Mouse (Mus musculus) cortical plate, adult 2 months (tissue): ENCODE data around the gene Tcf12.

ENCODE experiments used
- CTCF ChIP-seq: fragments of 200-500 bp; IDR thresholded peaks from 2 replicates; pipeline ENCODE4 v1.5.1; 2011; ENCODE audit warnings: mild to moderate bottlenecking, control low read depth, low read length; ENCODE audit not compliant: insufficient read depth; ENCODE audit errors: extremely low read depth
- POLR2A ChIP-seq: fragments of 200-500 bp; IDR thresholded peaks from 2 replicates; pipeline ENCODE4 v1.6.1; 2011; ENCODE audit warnings: mild to moderate bottlenecking, low read length, control low read depth; ENCODE audit not compliant: insufficient read depth; ENCODE audit errors: extremely low read depth

DNA sequence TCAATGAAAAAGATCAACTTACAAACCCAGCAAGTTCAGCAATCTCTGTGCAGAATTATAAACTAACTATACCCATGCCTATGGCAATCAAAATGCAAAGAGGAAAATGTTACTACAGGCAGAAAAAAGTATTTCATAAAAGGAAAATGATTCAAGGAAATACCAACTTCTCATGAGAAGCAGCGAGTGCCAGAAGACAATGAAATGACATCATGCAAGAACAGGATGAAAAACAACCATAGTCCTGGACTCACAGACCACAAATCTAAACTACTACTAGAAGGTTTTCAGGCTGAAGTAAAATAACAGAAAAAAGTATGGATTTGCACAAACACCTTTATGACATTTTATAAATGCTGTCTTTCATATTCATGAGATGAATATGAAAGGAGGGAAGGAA, 82.1 kb downstream of the Tcf12 start:
- no peak for TF ChIP-seq CTCF
- TF ChIP-seq POLR2A: no peak
